Mouse (Mus musculus) liver (tissue): ENCODE results near the gene Ghr.

Experiments
- DNase-seq: peaks from one replicate; pipeline ENCODE4 v3.0.0-alpha.2; 2020; ENCODE audit warnings: mixed read lengths

Ghr gene

GRCm38 (mm10) chr15:3514027-3514426 lies 69.3 kb downstream of the Ghr start:
- no peak for DNase-seq

GRCm38 (mm10) chr15:3512380-3512779 lies 70.9 kb downstream of the Ghr start:
- no peak for DNase-seq

GRCm38 (mm10) chr15:3511639-3512171 lies 71.6 kb downstream of the Ghr start:
- no peak for DNase-seq

- no peak for DNase-seq
Observed at GRCm38 (mm10) chr15:3509089-3509488, 74.2 kb downstream of the Ghr start.

- no peak for DNase-seq
Observed at GRCm38 (mm10) chr15:3507329-3507728, 76.0 kb downstream of the Ghr start.

- no peak for DNase-seq
Observed at GRCm38 (mm10) chr15:3504700-3505099, 78.6 kb downstream of the Ghr start.

GRCm38 (mm10) chr15:3501683-3502082 lies 81.6 kb downstream of the Ghr start:
- no peak for DNase-seq

GRCm38 (mm10) chr15:3499020-3499419 lies 84.3 kb downstream of the Ghr start:
- no peak for DNase-seq

- DNase-seq = no peak
Observed at GRCm38 (mm10) chr15:3497946-3498580, 85.2 kb downstream of the Ghr start.

- DNase-seq = no peak
Observed at GRCm38 (mm10) chr15:3490868-3491267, 92.4 kb downstream of the Ghr start.

- DNase-seq = no peak
Observed at GRCm38 (mm10) chr15:3490011-3490410, 93.3 kb downstream of the Ghr start.

GRCm38 (mm10) chr15:3489180-3489579 lies 94.1 kb downstream of the Ghr start:
- DNase-seq = no peak

GRCm38 (mm10) chr15:3488601-3489000 lies 94.7 kb downstream of the Ghr start:
- DNase-seq = no peak

- no peak for DNase-seq
Observed at GRCm38 (mm10) chr15:3486691-3487090, 96.6 kb downstream of the Ghr start.

GRCm38 (mm10) chr15:3485367-3485766 lies 97.9 kb downstream of the Ghr start:
- no peak for DNase-seq

- no peak for DNase-seq
Observed at GRCm38 (mm10) chr15:3483451-3483850, 99.8 kb downstream of the Ghr start.

- no peak for DNase-seq
Observed at GRCm38 (mm10) chr15:3469230-3469629, 114.1 kb downstream of the Ghr start.

GRCm38 (mm10) chr15:3466608-3467007 lies 116.7 kb downstream of the Ghr start:
- no peak for DNase-seq

- DNase-seq = peak; percentile 3
Observed at GRCm38 (mm10) chr15:3464754-3465153, 118.5 kb downstream of the Ghr start.

- DNase-seq = no peak
Observed at GRCm38 (mm10) chr15:3456543-3456942, 126.7 kb downstream of the Ghr start.

- DNase-seq = no peak
Observed at GRCm38 (mm10) chr15:3455572-3455971, 127.7 kb downstream of the Ghr start.

GRCm38 (mm10) chr15:3452080-3452752 lies 131.1 kb downstream of the Ghr start:
- no peak for DNase-seq

GRCm38 (mm10) chr15:3449564-3449963 lies 133.7 kb downstream of the Ghr start:
- no peak for DNase-seq

GRCm38 (mm10) chr15:3445285-3445909 lies 137.9 kb downstream of the Ghr start:
- DNase-seq = no peak
